Mouse (Mus musculus) layer of hippocampus, postnatal 10 days (tissue): ENCODE measurements around the gene Xbp1. TPM values are rescaled to one million over a fixed set of nuclear protein-coding genes. Genes with fewer than 3 reads are reported as not detected.
A peak's percentile ranks its signal among the peaks of the same experiment; 100 is the strongest.
"Not testable (repeated sequence)": the region's sequence is repeated elsewhere in the genome, so short reads cannot be mapped to it uniquely, and the experiment has no call there.

Experiments
- DNase-seq, 2 experiments: peaks; one replicate each; pipeline ENCODE4 v3.0.0; 2021; ENCODE audit warnings: low spot score in 2 of 2
- total RNA-seq, 2 experiments: library from RNA; stranded (reverse); gene quantifications; 2 replicates each; pipeline ENCODE4 v1.2.3; 2021

The Xbp1 gene
- total RNA-seq, 2 experiments from 2014 or later = 63.6 to 65.1 TPM

DNA sequence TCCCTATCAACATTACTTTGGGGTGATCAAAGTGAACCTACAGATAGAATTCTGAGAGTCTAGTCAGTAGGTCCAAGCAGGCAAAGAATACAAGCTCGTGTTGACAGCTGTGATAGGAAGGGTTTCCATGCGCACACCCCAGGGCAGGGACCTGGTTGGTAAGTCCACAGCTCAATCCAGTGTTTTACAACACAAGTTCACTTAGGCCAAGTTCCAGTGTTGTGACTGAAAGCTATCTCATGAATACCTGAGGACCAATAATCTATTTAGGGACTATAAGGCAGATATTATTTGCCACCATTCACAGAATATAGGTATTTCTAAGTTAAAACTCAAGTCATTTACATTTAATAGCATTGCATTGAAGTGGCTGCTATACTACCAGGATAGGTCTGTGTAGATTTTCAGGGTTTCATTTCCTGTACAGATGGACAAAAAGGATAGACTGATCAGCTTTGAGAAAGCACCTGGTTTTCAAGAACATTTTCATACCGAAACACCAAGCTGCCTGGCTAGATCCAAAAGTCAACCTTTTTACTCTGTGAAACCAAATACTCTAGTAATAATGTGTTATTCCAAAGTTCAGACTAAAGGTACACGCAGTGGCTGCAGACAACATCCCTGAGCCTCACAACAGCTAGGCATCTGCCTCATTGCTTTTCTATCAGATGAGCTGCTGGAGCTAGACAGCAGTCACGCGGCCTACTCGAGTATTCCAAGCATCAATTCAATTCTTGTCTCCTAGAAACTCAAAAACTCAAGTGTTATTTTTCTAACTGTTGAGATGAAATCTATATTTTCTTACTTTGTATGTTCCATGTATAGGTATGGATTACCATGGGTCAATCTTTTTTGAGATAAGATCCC, 6.3 kb downstream of the Xbp1 start:
- DNase-seq = no peak

DNA sequence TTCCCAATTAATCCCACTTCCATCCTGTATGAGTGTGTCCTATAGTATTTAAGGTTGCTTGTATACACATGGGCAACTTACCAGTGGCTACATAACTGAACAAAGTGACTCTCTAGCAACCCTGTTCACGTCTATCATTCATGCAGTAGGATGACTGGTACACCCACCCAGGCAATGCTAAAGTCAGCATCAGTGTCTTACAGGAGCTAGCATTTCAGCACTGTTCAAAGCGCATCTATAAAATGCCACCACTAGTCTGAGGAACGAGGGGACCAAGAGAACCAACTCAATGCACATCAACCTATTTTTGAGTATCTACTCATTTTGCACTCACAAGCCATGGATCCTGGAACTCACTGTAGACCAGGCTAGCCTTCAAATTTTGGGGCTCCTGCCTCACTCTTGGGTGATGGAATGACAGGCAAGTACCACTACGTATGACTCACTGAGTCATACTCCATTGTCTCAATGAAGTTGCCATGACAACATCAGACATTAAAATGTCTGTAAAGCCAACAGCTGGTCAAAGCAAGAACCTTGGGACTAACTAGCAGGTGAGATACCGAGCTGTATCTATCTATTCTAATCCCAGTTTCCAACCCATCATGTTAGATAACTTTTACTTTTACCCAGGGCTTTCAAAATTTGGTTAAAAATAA, 7.5 kb downstream of the Xbp1 start:
- no peak for DNase-seq

GRCm38 (mm10) chr11:5528841-5529240, 8.4 kb downstream of the Xbp1 start:
- DNase-seq = no peak

GRCm38 (mm10) chr11:5530172-5530571, 9.7 kb downstream of the Xbp1 start:
- no peak for DNase-seq

DNA sequence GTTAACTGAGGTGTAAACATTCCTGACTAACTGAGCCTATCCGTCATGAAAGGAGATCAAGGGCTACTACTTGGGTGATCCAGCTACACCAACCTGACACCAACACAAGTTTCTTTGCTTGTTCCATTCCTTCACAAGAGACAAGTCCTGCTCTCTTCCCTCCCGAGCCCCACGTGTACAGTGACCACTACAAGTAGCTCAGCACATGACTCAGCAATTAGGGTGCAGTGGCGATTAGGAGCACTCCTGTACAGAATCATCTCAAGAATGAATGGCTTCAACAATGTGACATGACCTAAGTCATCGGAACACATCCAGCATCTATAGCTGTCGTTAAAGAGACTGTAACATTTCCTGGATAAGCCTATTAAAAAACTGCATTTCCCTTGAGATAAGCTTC, 10.3 kb downstream of the Xbp1 start:
- no peak for DNase-seq

DNA sequence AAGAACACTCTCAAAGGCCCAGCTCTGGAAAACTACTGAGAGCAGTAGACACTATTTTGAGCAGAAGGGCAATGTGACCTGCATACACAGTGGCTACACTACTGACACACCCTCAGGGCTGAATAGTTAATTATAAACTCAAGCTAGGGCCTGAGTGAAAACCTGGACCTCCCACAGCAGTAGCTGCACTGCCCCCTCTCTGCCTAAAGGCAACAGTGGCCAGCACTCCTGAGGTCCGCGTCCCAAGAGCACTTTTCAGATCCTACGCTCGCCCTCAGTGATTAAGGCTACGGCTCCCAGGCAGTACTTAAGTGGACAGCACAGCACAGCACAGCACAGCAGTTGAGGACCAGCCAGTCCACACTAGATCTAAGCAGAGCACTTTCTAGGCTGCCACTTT, 12.6 kb downstream of the Xbp1 start:
- no peak for DNase-seq

DNA sequence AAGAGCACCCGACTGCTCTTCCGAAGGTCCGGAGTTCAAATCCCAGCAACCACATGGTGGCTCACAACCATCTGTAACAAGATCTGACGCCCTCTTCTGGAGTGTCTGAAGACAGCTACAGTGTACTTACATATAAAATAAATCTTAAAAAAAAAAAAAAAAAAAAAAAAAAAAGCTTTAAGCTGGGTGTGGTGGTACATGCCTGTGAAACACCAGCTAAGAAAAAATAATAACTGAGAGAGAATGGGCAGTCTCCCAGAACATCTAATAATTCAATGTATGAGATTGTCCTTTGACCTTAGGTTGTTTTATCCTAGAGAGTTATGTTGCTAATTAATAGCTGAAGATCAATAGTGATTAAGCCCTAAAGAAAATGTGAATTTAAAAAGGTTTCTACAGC, 17.0 kb downstream of the Xbp1 start:
- not testable (repeated sequence) for DNase-seq

GRCm38 (mm10) chr11:5540331-5540730, 19.9 kb downstream of the Xbp1 start:
- DNase-seq = no peak

DNA sequence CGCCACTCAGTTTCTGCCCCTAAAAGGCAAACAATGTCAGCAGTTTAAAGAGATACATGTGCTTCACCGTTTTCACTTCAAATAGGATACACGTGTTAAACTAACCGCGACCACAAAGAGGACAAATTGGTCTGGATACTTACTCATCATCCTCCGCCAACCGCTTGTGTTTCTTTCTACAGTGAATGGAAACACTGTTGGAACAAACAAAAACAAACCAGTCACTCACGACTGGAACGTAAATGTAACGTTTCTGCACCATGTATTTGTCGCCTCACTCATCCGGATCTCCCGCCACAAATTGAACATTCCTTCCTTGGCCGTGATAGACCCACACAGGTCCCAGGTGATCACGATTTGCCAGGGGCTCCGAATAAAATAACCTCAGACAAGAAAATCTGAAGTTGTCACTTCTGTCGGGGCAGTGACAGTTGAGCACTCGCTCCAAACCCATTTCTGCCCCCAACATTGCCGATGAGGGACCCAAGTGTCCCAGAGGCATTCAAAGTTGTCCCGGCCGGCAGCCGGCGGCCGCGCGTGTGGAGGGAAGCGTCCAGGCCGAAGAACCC, 20.9 kb downstream of the Xbp1 start:
- DNase-seq = peak in 1 of 2 experiments; percentile 30

DNA sequence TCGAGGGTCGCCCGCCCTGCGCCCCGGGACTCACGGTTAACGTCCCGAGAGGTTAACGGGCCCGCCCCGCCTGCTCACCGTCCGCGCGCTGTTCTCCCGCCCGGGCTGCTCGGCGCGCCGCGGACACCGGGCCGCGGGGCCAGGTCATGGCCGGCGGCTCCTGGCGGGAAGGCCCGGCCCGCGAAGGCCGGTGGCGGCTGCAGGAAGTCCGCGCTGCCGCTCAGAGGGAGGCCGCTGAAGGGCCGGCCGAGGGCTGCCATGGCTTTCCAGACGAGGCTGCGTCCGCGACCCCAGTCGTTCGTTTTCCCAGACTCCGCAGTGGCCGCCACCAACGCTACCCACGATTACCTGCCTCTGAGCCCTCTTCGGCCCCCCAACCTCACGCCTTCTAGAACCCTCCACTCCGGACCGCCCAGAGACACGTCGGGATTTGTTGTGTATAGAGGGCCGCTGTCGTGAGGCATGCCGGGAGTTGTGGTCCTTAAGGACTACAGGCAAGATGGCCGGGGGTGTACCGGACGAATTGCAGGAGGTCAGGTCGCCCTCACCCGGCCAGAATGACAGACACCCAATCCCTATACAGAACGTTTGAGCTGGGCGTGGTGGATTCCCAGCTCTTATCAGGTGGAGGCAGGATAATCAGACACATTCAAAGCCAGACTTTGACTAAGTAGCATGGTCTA, 21.5 kb downstream of the Xbp1 start, which contains the start of gene Ccdc117:
TSS of gene Ccdc117 (minus strand) at position 389 of the 683 bp plus-strand sequence.
- peak; percentile 78 to 81 for DNase-seq

DNA sequence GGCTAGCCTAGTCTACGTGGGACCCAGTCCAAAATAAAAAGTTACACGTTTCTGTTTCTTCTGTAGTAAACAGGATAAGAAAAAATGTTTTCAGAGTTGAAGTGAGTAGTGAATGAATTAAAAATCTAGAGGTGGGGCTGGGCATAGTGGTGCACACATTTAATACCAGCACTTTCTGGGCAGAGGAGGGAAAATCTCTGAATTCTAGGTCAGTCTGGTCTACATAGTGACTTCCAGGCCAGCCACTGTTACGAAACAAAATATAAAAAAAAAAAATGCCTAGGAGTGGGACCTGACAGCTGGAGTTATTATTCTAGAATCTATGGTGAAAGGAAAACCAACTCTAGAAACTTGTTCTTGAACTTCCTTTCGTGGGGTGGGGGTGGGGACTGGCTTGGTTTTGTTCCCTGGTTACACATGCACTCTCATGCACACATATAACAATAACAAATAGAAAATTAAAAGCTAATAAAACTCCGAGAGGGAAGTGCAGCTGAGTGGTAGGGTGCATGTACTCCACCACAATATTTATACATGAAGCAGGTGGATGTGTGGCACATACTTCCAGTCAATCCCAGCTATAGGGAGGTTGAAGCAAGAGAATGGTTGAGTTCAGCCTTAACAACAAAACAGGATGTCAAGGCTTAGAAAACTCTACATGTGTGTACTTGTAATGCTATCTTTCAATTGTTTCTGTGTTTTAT, 22.2 kb downstream of the Xbp1 start:
- no peak for DNase-seq

- no peak for DNase-seq
Measured at GRCm38 (mm10) chr11:5543281-5543680, 22.8 kb downstream of the Xbp1 start.

DNA sequence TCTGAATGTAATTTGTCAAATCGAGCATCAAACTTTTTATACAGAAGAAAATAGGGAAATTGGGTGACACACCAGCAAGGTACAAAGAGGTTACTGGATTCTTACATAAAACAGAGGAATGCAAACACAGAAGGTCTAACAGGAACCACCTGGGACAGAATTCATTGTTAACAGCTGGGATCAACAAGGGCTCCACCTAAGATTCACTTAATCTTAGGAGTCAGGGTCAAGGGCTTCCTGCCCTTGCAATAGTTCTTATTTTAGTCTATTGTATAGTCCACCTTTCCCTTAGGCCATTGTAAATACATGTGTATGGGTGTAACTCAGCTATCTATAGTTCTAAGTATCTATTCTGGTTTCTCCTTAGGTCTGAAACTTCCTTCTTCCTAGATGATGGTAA, 24.2 kb downstream of the Xbp1 start:
- DNase-seq = not testable (repeated sequence)

- DNase-seq = no peak
Measured at GRCm38 (mm10) chr11:5545457-5545856, 25.0 kb downstream of the Xbp1 start.

- no peak for DNase-seq
Measured at GRCm38 (mm10) chr11:5546693-5547092, 26.2 kb downstream of the Xbp1 start.

DNA sequence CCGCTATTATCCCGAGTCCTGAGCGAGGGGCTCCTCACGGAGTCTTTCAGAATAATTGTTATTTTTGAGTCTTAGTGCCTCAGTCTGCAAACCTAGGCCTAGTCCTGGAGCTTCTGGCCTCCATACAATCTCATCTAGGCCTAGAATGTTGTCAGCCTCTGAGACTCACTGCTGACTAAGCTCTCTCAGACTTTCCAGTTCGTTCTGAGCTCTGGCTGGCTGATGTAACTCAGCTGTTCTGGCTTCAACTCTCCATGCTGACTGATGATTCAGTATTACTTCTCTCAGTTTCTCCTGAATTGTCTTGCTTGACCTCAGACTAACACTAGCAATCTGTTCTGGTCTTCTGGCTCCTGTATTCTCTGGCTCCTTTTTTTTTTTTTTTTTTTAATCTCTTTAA, 31.0 kb downstream of the Xbp1 start:
- no peak for DNase-seq

GRCm38 (mm10) chr11:5551931-5552330, 31.5 kb downstream of the Xbp1 start:
- DNase-seq = no peak

DNA sequence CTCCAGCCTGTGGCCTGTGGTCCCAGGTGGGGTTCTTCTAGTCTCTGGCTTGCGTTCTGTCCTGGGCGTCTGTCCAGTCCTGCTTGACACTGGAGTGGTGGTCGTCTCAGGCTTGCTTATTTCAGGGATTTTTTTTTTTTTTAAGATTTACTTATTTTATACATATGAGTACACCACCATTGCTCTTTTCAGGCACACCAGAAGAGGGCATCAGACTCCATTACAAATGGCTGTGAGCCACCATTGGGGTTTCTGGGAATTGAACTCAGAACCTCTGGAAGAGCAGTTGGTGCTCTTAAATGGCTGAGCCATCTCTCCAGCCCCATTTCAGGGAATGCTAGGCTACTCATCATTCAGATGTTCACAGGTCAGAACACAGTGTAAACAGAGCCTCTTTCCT, 39.8 kb downstream of the Xbp1 start:
- no peak for DNase-seq

DNA sequence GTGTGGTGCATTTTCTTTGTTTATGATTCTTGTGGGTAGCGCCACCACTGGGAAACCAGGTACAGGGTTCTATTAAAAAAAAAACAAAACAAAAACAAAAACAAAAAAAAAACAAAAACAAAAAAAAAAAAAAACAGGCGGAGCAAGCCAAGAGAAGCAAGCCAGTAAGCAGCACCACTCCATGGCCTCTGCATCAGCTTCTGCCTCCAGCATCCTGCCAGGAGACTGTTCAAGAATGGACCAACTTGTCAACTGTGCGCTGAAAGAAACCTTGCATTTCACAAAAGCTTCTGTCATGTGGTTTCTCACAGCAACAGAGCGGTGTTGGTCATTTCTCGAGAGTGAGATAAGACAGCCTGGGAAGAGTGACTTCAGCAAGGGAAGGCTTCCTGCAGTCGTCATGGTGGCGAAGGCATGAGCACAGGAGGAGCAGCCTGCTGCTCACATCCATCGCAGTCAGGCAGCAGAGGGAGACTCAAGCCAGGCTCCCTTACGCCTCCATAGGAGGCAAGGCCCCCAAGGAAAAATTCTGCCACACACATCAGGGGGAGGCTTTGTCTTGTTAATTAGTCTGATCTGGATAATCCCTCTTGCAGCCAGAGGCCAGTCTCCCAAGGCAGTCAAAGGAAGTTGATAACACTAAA, 42.3 kb downstream of the Xbp1 start:
- DNase-seq = peak in 1 of 2 experiments; percentile 13

DNA sequence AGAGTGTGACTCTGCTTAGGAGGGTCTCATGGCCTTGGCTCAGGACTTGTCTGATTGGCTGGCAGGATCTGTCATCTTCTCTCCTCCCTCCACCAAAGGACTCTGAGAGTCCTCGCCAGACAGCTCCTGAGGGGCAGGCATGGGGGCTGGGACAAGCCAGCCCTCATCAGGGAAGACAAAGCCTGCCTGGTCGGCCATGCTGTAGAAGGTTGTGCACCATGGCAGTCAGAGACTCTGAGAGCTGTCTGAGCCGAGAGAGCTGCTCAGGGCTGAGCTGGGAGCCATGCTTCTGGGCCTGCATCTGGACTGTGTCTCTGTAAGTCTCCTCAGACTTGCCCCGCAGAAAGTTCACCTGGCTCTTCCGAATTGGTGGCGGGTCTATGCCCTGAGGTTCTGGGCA, 43.4 kb downstream of the Xbp1 start:
- DNase-seq = no peak

- DNase-seq = no peak
Measured at GRCm38 (mm10) chr11:5565596-5565995, 45.1 kb downstream of the Xbp1 start.
